Mouse (Mus musculus) heart, adult 2 months (tissue): ENCODE data around the gene Haao. TPM values are rescaled to one million over a fixed set of nuclear protein-coding genes. Genes with fewer than 3 reads are reported as not detected.

Experiments used
- DNase-seq, 2 experiments: peaks; one replicate each; pipeline ENCODE4 v3.0.0; 2021
- H3K27ac ChIP-seq: fragments of 200-600 bp; 2 replicates; pipeline ENCODE4 v1.8.1; 2022
- H3K27me3 ChIP-seq: fragments of 200-500 bp; 2 replicates; pipeline ENCODE4 v1.6.1; 2012; ENCODE audit warnings: mild to moderate bottlenecking, low read length, inconsistent platforms, mixed read lengths; ENCODE audit not compliant: control insufficient read depth, insufficient read depth
- H3K36me3 ChIP-seq: fragments of 200-500 bp; 2 replicates; pipeline ENCODE4 v1.6.1; 2012; ENCODE audit warnings: low read length, inconsistent platforms; ENCODE audit not compliant: control insufficient read depth, insufficient read depth
- H3K4me1 ChIP-seq: fragments of 200-500 bp; 2 replicates; pipeline ENCODE4 v1.6.1; 2011; ENCODE audit warnings: low read length; ENCODE audit not compliant: control insufficient read depth, insufficient read depth
- H3K4me3 ChIP-seq: fragments of 200-600 bp; 2 replicates; pipeline ENCODE4 v1.8.1; 2022
- H3K79me2 ChIP-seq: fragments of 200-500 bp; replicated peaks from 2 replicates; pipeline ENCODE4 v1.6.1; 2012; ENCODE audit warnings: mild to moderate bottlenecking, inconsistent platforms, low read length, moderate library complexity, mixed read lengths; ENCODE audit not compliant: control insufficient read depth, insufficient read depth
- H3K9ac ChIP-seq: fragments of 200-500 bp; 2 replicates; pipeline ENCODE4 v1.6.1; 2012; ENCODE audit warnings: low read depth, mild to moderate bottlenecking, control low read depth, inconsistent platforms, low read length, mixed read lengths
- CTCF ChIP-seq: fragments of 200-600 bp; IDR thresholded peaks from 2 replicates; pipeline ENCODE4 v1.8.1; 2022; ENCODE audit warnings: antibody characterized with exemption, mild to moderate bottlenecking, moderate library complexity
- EP300 ChIP-seq: fragments of 200-500 bp; IDR thresholded peaks from 2 replicates; pipeline ENCODE4 v1.6.1; 2011; ENCODE audit warnings: low read depth, low read length, control low read depth; ENCODE audit not compliant: insufficient read depth
- POLR2A ChIP-seq: fragments of 200-500 bp; IDR thresholded peaks from 2 replicates; pipeline ENCODE4 v1.6.1; 2011; ENCODE audit warnings: mild to moderate bottlenecking, low read depth, low read length, control low read depth; ENCODE audit not compliant: insufficient read depth
- WGBS: fragments of 180-500 bp; shearing (Covaris S2); methylation state at CpG from one replicate; pipeline ENCODE4 v1.1.7; 2018; 5-methylcytosine and 5-hydroxymethylcytosine counted together
- intact Hi-C: fragments of 180-260 bp; cut with DNase I; formaldehyde crosslinking; loops from one replicate; pipeline ENCODE4 v1.15.1; 2025
- polyA plus RNA-seq: library from polyadenylated mRNA; depleted of rRNA; stranded (reverse); fragments of >200 nt; gene quantifications from 2 replicates; pipeline ENCODE4 v1.2.3, GENCODE M21; 2012
- total RNA-seq, 2 experiments: library from RNA; stranded (reverse); gene quantifications; 2 replicates each; pipeline ENCODE4 v1.2.3; 2021

Haao gene
- total and polyA plus RNA-seq, 3 experiments = 0.25 to 1.4 (median 0.29) TPM

DNA sequence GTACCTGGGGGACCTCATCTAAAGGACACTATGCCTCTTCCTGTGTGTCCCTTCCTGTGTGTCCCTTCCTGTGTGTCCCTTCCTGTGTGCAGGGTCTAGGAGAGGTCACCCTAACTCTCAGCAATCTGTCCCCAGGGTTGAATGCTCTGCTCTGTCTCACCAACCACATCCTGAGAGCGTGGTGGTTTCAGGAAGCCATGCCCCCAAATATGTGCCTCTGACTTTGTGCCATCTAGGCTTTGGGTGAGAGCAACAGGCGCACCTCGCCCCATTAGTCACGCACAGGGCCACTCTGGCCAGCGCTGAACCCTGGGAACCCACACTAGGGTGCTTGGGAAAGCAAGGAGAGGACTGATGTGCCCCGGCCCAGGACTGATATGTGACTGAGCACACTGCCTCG, 23.9 kb downstream of the Haao start:
- Histone ChIP-seq H3K27me3 (no peaks in the 10 kb centered on the region), H3K4me3 (no peak overlapping the region), H3K9ac (no peak overlapping the region), H3K27ac (no peak overlapping the region), H3K36me3 (no peaks in the 10 kb centered on the region), H3K79me2 (no peaks in the 10 kb centered on the region), H3K4me1 (0 out of 2 replicates have a peak, but pooled peaks cover 2% of the 10 kb centered on the region)
- WGBS = 85% methylated on average over 7 of the region's 7 CpGs
- TF ChIP-seq CTCF = no peak
- TF ChIP-seq EP300 = no peak
- no peak for TF ChIP-seq POLR2A
- no peak for DNase-seq
- intact Hi-C loops = no loop called here

DNA sequence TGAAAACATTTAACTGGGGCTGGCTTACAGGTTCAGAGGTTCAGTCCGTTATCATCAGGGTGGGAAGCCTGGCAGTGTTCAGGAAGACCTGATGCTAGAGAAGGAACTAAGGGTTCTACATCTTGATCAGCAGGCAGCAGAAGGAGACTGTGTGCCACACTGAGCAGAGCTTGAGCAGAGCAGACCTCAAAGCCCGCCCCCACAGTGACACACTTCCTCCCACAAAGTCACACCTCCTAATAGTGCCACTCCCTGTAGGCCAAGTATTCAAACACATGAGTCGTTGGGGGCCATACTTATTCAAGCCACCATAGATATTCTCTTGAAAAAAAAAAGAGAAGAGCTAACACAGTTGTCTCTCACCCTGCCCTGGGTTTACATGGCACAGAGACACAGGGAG, 25.9 kb downstream of the Haao start:
- intact Hi-C loops = no loop called here
- 90% methylated on average over 3 of the region's 3 CpGs for WGBS
- no peaks in the 10 kb centered on the region for H3K79me2 ChIP-seq

DNA sequence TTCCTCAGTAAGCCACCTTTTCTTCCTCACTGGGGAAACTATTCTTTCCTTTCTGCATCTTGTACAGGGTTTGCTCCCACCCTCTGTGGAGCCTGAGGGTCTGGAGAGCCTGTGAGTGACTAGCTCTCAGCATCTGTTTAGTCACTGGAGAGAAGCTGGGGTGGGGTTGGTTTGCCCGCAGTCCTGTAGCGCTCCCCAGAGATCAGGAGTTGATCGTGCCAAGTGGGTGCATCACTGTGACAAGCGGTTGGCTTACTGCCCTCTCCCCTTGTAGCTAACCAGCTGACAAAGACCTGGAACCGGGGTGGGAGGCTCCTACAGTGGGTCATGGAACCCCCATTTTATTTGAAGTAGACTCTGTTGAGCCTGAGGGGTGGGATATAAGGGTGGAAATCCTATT, 27.1 kb downstream of the Haao start:
- intact Hi-C loops = no loop called here
- TF ChIP-seq CTCF (no peak), EP300 (no peak), POLR2A (no peak)
- Histone ChIP-seq H3K36me3 (no peaks in the 10 kb centered on the region), H3K4me3 (no peak overlapping the region), H3K27me3 (no peaks in the 10 kb centered on the region), H3K4me1 (0 out of 2 replicates have a peak, but pooled peaks cover 2% of the 10 kb centered on the region), H3K9ac (no peak overlapping the region), H3K79me2 (no peaks in the 10 kb centered on the region), H3K27ac (no peak overlapping the region)
- WGBS = 69% methylated on average over 5 of the region's 5 CpGs
- DNase-seq = no peak

More for the DNA sequence above, 25.9 kb downstream of the Haao start:
- TF ChIP-seq CTCF (no peak), EP300 (no peak), POLR2A (no peak)
- Histone ChIP-seq H3K36me3 (no peaks in the 10 kb centered on the region), H3K9ac (no peak overlapping the region), H3K27ac (no peak overlapping the region), H3K4me3 (no peak overlapping the region), H3K27me3 (no peaks in the 10 kb centered on the region), H3K4me1 (0 out of 2 replicates have a peak, but pooled peaks cover 2% of the 10 kb centered on the region)
- DNase-seq = no peak

DNA sequence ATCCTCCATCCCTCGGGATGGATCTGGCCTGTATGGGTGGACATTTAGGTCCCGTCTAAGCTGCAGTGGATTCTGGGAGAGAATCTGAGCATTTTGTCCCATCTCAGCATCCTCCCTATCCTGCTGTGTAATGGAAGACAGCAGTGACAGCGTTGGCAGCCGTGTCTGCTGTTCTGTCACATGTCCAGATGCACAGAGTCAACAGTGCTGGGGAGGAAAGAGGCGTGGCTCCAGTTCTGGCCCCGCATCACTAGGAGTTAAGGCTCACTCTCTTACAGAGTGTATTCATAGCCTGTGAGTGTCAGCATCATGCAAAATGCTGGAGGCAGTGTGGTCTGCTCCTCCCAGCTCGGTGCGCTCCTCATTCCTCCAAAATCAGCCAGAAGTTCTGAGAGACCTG, 28.3 kb downstream of the Haao start:
- Histone ChIP-seq H3K27me3 (no peaks in the 10 kb centered on the region), H3K9ac (no peak overlapping the region), H3K4me1 (0 out of 2 replicates have a peak, but pooled peaks cover 2% of the 10 kb centered on the region), H3K4me3 (no peak overlapping the region), H3K36me3 (no peaks in the 10 kb centered on the region), H3K27ac (no peak overlapping the region), H3K79me2 (no peaks in the 10 kb centered on the region)
- TF ChIP-seq POLR2A (no peak), EP300 (no peak), CTCF (no peak)
- intact Hi-C loops = no loop called here
- WGBS = 54% methylated on average over 8 of the region's 8 CpGs
- no peak for DNase-seq

DNA sequence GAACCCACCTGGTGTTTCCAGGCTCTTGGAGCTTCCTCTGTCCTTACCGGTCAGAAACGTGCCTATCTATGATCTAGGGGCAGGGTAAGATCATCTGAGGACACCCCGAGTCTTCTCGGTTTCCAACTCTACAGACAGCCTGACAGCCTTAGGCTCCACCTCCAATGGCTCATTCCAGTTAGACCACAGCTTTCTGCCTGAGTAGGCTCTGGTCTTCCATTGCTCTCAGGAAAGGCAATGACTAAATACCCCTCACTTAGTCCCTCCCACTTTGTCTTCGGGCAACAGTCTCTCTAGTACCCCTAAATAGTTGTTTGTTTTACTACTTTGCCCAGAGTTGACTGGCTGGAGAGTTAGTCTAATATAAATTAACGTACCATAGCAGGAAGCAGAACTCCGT, 30.8 kb downstream of the Haao start:
- intact Hi-C loops = no loop called here
- no peak overlapping the region for H3K27ac ChIP-seq
- no peak for DNase-seq
- 85% methylated on average over 7 of the region's 7 CpGs for WGBS
- H3K36me3 ChIP-seq = no peaks in the 10 kb centered on the region
- H3K27me3 ChIP-seq = no peaks in the 10 kb centered on the region
- 0 out of 2 replicates have a peak, but pooled peaks cover 2% of the 10 kb centered on the region for H3K4me1 ChIP-seq
- no peaks in the 10 kb centered on the region for H3K79me2 ChIP-seq
- no peak overlapping the region for H3K4me3 ChIP-seq
- no peak overlapping the region for H3K9ac ChIP-seq
- TF ChIP-seq POLR2A (no peak), EP300 (no peak), CTCF (no peak)

DNA sequence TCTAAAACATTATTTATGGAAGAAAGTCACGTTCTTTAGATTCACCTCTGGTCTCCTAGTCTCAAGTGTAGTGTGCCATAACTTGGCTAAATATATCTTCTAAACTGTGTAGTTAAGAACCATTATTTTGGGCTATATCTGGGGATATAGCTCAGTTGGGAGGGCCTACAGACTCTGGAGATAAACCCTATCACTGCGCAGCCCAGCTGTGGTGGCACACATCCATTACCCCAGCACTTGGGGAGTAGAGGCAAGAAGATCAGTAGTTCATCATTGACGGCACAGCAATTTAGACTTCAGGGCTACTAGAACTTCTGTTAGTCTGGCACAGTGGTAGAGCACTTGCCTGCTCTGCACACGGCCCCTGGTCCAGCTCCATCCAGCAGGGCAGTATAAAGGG, 34.7 kb downstream of the Haao start:
- no peak for DNase-seq
- no peak overlapping the region for H3K4me3 ChIP-seq
- no peaks in the 10 kb centered on the region for H3K36me3 ChIP-seq
- WGBS = 93% methylated on average over 4 of the region's 4 CpGs
- no peaks in the 10 kb centered on the region for H3K4me1 ChIP-seq
- TF ChIP-seq EP300 (no peak), POLR2A (no peak), CTCF (no peak)
- H3K9ac ChIP-seq = no peak overlapping the region
- intact Hi-C loops = no loop called here
- no peaks in the 10 kb centered on the region for H3K27me3 ChIP-seq
- no peak overlapping the region for H3K27ac ChIP-seq
- H3K79me2 ChIP-seq = no peaks in the 10 kb centered on the region
